Mouse (Mus musculus) neutrophil, adult 5-6 weeks (primary cell): ENCODE data around the gene Cdc42bpg. TPM values are rescaled to one million over a fixed set of nuclear protein-coding genes. Genes with fewer than 3 reads are reported as not detected.
"Not testable (repeated sequence)": the region's sequence is repeated elsewhere in the genome, so short reads cannot be mapped to it uniquely, and the experiment has no call there.

ENCODE experiments used
- ATAC-seq: fragments of 151-379, 151-347 bp; 2 replicates; pipeline ENCODE4 v1.8.0; 2017; ENCODE audit warnings: mild to moderate bottlenecking, moderate TSS enrichment; ENCODE audit not compliant: insufficient number of reproducible peaks, poor library complexity, low FRiP score, severe bottlenecking; ENCODE audit errors: extremely low read depth
- total RNA-seq: library from RNA; stranded (forward); fragments of 200-1000 nt; gene quantifications from 2 replicates; pipeline ENCODE4 v1.2.3, GENCODE M21; 2017

Cdc42bpg gene
- total RNA-seq, 1 experiment from 2014 or later: 4.4 TPM

GRCm38 (mm10) chr19:6275740-6276389 is 30.4 kb upstream of the Cdc42bpg start:
- ATAC-seq: peak; percentile 27

GRCm38 (mm10) chr19:6276426-6277421 is 29.5 kb upstream of the Cdc42bpg start, which contains the start of gene Ehd1:
TSS of gene Ehd1 (plus strand) at chr19:6276725.
- ATAC-seq: peak; percentile 81

- peak; percentile 36; the same call in 1 of the 2 replicates for ATAC-seq
Measured at GRCm38 (mm10) chr19:6277661-6278438, 28.4 kb upstream of the Cdc42bpg start.

- no peak for ATAC-seq
Measured at GRCm38 (mm10) chr19:6278439-6279073, 27.7 kb upstream of the Cdc42bpg start.

- ATAC-seq: no peak
Measured at GRCm38 (mm10) chr19:6279481-6280144, 26.6 kb upstream of the Cdc42bpg start.

GRCm38 (mm10) chr19:6280554-6280953 is 25.7 kb upstream of the Cdc42bpg start:
- ATAC-seq: no peak

GRCm38 (mm10) chr19:6281122-6282020 is 24.9 kb upstream of the Cdc42bpg start:
- no peak for ATAC-seq

- no peak for ATAC-seq
Measured at GRCm38 (mm10) chr19:6283001-6283400, 23.3 kb upstream of the Cdc42bpg start.

- ATAC-seq: no peak
Measured at GRCm38 (mm10) chr19:6284502-6284901, 21.8 kb upstream of the Cdc42bpg start.

GRCm38 (mm10) chr19:6285226-6285625 is 21.0 kb upstream of the Cdc42bpg start:
- ATAC-seq: no peak

GRCm38 (mm10) chr19:6285632-6286433 is 20.4 kb upstream of the Cdc42bpg start:
- ATAC-seq: no peak

- no peak for ATAC-seq
Measured at GRCm38 (mm10) chr19:6286434-6287401, 19.5 kb upstream of the Cdc42bpg start.

- no peak for ATAC-seq
Measured at GRCm38 (mm10) chr19:6288236-6288894, 17.9 kb upstream of the Cdc42bpg start.

- ATAC-seq: no peak
Measured at GRCm38 (mm10) chr19:6289696-6290238, 16.5 kb upstream of the Cdc42bpg start.

- ATAC-seq: not testable (repeated sequence)
Measured at GRCm38 (mm10) chr19:6290720-6291116, 15.5 kb upstream of the Cdc42bpg start.
